Mouse (Mus musculus): ENCODE measurements around the gene Akap13.
"Not testable (repeated sequence)": the region's sequence is repeated elsewhere in the genome, so short reads cannot be mapped to it uniquely, and the experiment has no call there.

Gene Akap13

GRCm38 (mm10) chr7:75739075-75739725, 283.9 kb downstream of the Akap13 start:
- DNase-seq = peak; percentile 77

- DNase-seq = no peak
These were observed 289.2 kb downstream of the Akap13 start for GRCm38 (mm10) chr7:75744528-75744927.

- no peak for DNase-seq
These were observed 289.8 kb downstream of the Akap13 start for GRCm38 (mm10) chr7:75744978-75745638.

DNA sequence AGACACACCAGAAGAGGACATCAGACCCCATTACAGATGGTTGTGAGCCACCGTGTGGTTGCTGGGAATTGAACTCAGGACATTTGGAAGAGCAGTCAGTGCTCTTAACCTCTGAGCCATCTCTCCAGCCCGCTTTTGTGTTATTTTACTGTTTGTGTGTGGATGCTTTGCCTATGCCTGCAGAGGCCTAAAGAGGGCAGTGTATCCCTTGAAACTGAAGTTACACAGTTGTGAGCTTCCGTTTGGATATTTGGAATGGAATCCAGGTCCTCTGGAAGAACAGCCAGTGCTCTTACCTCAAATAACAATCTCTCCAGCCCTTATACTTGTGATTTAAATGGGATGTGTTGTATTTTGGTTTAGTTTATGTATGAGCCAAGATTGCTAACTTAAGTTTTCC, 290.6 kb downstream of the Akap13 start:
- DNase-seq = not testable (repeated sequence)

GRCm38 (mm10) chr7:75750581-75750980, 295.2 kb downstream of the Akap13 start:
- no peak for DNase-seq

DNA sequence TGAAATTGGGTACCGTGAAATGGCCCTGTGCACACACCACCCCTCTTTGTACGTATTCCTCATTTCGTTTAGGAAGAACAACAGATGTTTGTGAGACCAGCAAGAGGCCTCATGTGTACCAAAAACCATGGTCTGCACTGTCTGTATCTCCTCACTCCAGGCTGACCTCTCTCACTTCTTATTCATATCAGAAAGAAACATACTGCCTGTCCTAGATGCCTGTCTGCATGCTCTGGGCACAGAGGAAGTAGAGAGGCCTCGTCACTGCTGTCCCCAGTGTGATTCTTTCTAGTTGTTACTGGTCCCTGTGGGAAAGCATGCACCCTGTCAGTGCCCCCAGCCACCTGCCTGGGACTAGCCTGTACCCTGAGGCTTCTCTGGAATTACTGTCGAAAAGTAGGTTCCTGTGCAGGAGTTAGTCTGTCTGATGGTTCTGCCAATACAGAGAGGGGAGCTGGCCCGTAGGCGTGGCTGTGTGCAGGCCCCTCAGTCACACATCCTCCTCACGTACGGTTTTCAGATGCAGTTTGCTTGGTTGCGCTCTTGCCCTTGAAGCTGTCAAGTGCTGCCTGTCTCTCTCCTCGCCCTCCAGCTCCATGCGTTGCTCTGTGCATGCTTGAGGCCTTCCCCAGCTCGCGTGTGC, 295.9 kb downstream of the Akap13 start:
- DNase-seq = no peak

DNA sequence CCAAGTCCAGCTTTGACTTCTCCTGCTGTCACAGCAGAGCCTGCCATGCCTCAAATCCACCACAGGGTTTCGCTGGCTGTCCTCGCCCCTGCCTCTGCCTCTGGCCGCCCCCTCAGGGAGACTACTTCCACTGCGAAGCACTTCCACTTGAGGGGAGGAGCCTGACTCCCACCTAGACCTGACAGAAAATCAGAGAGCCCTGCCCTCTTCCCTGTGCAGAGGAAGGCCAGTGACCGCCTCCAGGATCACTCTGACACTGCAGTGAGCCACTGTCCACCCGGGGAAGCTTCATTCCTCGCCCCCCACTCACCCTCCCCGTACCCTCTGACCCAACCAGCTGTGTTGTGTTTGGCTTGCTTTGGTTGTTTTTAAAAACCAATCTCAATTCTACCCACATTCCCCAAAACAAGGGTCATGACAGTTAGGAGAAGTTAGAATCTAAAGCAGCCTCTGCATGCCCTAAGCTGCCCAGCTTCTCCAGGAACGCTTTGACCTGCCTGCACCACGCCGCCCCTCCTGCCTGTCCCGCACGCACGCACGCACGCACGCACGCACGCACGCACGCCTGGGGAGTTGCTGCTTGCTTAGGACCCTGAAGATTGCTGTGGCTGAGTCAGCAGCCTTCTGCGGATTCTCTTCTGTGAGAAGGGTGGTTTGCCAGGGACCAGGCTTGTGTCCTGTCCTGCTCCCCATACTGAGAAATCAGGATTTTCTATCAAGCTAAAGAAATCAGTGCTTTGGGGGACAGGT, 297.3 kb downstream of the Akap13 start:
- DNase-seq = no peak

DNA sequence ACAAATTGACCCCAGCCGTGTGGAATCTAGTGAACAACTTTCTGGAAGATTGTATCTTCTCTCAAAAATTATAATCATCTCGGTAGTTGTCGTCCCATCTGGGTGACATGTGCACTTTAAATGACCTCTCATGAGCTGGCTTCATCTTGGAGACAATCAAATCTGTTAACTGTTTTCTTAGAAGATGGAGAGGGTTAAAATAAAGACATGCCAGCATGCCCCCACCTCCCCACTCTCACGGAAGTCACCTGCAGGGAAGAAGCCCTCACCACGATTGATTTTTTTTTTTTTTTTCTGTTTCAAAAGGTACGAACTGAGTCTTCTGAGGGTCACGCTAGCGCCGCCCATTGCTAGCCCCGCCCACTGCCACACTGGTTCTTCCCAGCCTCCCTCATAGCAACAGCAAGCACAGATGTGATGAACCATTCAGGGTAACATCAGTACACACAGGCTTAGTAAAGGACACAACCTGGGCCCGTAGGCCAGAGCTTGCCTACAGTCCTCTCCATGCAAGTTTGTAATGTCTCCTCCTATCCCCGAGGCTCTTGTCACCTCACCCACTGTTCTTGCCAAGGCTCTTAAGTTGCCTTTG, 298.0 kb downstream of the Akap13 start:
- no peak for DNase-seq

- no peak for DNase-seq
These were observed 299.5 kb downstream of the Akap13 start for GRCm38 (mm10) chr7:75754587-75755499.

- DNase-seq = no peak
These were observed 300.6 kb downstream of the Akap13 start for GRCm38 (mm10) chr7:75755861-75756449.

- no peak for DNase-seq
These were observed 304.7 kb downstream of the Akap13 start for GRCm38 (mm10) chr7:75759992-75760514.

GRCm38 (mm10) chr7:75760661-75761319, 305.5 kb downstream of the Akap13 start:
- not testable (repeated sequence) for DNase-seq

DNA sequence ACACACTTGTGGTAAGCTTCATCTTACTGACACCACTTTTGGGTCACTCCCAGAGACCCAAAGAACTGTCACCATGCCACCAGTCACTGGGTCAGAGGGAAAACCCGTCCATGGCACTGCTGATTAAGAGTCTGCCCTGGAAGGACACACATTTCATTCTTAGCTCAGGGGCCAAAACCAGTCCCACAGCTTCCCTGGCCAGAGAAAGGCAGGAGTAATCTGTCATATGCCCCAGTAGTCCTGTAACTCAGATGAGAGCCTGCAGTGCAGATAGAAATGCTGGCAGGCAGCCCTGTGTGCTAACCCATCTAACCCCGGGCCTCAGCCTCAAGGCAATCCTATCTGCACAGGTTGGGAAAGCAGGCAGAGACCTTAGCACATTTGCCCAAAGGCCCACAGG, 306.9 kb downstream of the Akap13 start:
- peak; percentile 49 to 54 for DNase-seq

DNA sequence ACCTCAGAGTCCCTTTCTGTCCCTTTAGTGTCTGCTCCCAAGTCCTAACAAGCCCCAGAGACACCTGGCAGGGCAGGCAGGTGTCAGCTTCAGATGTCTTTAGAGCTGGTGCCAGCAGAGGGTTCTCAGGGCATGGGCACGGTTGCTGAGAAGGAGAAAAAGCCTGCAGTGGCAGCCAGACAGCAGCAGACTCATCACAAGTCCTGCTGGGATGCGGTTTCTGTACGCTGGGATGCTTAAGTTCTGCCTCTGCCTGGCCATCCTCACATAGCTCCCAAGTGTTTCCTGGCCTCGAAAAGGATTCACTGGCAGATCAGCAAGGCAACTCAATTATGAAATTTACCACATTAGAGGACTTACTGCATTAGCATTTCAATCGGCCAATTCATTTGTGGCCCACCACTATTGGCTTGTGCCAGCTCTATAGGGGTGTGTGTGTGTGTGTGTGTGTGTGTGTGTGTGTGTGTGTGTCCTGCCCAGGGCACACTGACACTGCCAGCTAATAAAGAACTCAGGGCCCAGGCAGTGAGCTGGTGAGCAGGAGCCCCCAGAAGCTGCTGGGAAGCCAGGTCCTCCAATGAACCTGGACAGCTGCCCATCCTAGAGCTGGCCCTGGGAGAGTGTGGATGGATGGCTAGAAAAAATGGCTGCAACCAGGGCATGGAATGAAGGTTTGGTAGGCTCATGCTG, 311.9 kb downstream of the Akap13 start:
- not testable (repeated sequence) for DNase-seq

DNA sequence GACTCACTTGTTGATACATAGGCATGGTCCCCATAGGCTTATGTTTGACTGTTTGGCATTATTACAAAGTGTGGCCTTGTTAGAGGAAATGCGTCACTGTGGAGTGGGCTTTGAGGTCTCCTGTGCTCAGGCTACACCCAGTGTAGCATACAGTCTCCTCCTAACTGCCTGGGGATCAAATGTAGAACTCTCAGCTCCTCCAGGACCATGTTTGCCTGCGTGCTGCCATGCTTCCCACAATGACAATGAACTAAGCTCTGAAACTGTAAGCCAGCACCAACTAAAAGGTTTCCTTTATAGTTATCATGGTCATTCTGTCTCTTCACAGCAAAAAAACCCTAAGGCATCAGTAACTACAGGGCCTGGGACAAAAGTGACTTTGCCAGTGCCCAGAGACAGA, 312.8 kb downstream of the Akap13 start:
- DNase-seq = no peak

DNA sequence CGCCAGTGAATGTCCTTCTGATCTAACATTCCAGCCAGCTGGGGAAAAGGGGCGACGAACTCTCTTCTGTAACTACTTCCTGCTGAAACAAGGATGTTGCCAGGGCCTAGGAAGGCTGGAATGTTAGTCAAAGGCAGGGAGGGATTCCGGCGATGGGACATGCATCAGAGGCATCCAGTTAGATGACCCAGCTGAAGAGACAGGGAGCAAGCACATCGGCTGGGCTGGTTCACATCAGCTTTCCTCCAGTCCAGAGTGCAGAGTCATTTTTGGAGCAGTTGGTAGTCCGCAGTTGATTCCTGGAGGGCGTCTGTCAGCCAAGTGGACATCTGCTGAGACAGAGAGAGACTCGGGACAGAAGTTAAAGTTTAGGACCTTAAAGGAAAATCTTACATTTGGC, 314.6 kb downstream of the Akap13 start:
- DNase-seq = no peak

- DNase-seq = not testable (repeated sequence)
These were observed 319.1 kb downstream of the Akap13 start for GRCm38 (mm10) chr7:75774095-75775078.

DNA sequence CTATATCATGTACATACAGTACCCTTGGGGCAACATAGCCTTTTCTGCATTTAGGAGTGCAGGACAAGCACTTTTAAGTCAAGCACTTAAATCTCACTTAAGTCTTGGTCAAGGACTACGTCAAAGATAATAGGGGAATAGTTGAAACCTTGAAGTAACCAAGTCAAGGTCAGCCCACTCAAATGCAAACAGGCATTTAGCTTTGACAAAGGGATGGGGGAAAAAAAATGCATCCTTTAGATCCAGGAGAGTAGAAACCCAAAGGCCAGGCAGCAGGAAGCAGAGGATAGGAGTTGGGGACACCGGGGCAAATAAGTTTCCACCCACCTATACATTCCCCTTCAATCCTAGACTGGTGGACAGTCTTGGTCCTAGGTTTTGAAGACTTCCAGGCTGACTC, 322.7 kb downstream of the Akap13 start:
- no peak for DNase-seq

DNA sequence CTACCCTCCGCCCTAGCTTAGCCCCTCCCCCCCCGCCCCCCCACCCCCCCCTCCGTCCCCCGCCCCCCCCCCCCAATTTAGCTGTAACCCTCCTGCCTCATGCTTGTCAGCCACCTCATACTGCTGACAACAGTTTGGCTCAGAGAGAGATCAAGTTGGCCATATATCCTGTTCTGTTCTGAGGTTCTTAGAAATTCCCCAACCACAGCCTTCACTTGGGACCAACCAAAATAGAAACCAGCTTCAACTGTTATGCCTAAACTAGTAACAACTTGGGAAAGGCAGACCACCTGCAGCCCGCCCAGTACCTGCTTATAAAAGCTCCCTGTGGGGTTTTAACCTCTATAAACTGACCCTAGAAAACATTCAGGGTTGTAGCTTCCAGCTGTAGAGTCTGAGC, 325.5 kb downstream of the Akap13 start:
- no peak for DNase-seq

All from cerebellum, postnatal 14 days (tissue).